Mouse (Mus musculus) erythroid progenitor cell, adult 5-6 weeks (primary cell): ENCODE measurements around the gene Frmpd2. TPM values are rescaled to one million over a fixed set of nuclear protein-coding genes. Genes with fewer than 3 reads are reported as not detected.

Experiments used
- ATAC-seq: replicated peaks from 2 replicates; pipeline ENCODE4 v1.8.0; 2016; ENCODE audit warnings: moderate number of reproducible peaks, mild to moderate bottlenecking, moderate TSS enrichment, inconsistent platforms; ENCODE audit not compliant: poor library complexity, low FRiP score, severe bottlenecking
- total RNA-seq, 2 experiments: library from RNA; stranded (forward) in 1 of 2; stranded (reverse) in 1 of 2; fragments of 150-400 nt in 1 of 2; fragments of 186-747, 209-891 nt in 1 of 2; gene quantifications; 2 replicates each; pipeline versions ENCODE4 v1.2.3 to v1.2.4; 2015 to 2017; ENCODE audit warnings: low replicate concordance in 2 of 2

The Frmpd2 gene
- total RNA-seq, 2 experiments from 2014 or later = not detected

DNA sequence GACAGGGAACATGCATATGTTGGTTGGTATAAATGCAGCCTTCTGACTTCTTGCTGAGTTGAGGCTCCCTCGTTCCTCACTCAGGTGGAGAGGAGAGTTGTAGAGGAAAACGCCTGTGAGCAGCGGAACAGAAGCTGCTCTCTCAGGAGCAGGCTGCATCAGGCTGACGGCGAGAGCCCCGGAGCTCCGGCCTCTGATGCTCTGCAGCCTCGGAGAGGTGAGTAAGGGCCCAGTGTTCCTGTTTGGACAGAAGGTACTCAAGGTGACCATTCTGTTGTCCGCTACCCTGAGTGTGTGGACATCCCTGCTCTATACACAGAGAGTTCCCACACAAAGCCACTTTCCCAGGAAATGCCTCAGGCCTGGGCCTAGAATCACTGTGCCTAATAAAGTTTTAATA, 31.8 kb downstream of the Frmpd2 start:
- no peak for ATAC-seq

- no peak for ATAC-seq
These were observed 35.2 kb downstream of the Frmpd2 start for GRCm38 (mm10) chr14:33506696-33507095.

- ATAC-seq = no peak
These were observed 37.2 kb downstream of the Frmpd2 start for GRCm38 (mm10) chr14:33508660-33509059.

DNA sequence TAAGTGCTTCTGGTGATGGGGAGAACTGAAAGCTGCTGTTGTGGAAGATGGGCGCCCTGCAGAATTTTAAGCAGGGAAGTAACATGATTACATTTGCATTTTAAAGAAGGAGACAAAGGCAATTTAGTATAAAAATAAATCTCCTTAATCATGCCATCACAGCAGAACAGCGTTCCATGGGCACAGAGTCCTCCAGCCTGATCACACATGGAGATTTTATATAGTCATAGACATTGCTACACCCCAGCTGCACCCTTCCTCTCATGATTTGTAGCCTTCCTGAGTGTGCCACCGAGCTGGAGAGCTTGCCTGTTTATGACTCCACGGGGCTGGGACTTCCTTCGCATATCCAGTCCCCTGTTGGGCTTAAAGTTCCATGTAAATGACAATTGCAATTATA, 42.4 kb downstream of the Frmpd2 start:
- no peak for ATAC-seq

GRCm38 (mm10) chr14:33514756-33515285, 43.3 kb downstream of the Frmpd2 start:
- no peak for ATAC-seq

GRCm38 (mm10) chr14:33521538-33521937, 50.0 kb downstream of the Frmpd2 start:
- no peak for ATAC-seq

DNA sequence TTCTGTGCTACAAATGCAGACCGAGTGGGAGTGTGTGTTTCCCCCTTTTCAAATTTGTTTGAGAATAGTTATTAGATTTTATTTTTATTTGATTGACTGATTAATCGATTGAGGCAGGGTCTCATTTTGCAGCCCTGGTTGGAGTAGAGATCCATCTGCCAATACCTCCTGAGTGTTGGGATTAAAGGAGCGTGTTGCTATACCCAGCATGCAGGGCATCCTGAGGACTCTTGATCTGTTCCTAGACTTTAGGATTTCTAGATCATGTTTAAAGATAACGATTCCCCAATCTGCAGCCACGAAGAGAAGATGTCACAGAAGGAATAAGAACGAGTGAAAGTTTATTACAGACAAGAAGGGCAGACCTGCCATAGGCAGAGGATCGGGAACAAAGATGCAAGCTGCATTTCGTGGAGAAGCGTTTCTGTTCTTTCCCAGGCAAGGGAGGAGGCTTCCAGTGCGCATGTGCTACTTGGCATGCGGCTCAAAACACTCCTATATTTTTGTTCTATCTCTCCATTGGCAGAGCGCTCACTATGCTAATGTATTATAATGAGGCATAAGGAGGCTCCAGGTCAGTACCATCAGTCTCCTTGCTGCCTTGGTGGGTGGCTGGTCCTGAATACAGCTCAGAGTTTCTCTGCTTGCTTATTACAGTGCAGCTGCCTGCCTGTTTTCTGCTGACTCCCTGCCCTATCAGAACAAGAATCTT, 53.9 kb downstream of the Frmpd2 start:
- ATAC-seq = no peak

DNA sequence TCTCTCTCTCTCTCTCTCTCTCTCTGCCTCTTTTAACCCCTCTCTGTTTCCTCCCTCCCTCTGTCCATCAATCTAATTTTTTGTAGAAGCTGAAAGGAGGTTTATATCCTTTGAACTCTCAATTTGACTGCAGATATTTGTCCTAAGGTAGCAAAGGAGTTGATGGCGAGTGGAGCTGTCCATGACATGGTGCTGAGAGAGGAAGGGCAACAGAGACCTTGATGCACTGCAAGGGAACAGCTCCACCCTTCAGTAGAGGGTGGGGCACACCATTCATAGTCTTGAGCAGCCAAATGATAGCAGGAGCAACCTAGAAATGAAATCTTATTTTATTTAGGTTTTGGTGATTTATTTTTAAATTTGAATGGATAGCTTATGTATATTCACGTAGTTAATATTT, 55.1 kb downstream of the Frmpd2 start:
- ATAC-seq = no peak

DNA sequence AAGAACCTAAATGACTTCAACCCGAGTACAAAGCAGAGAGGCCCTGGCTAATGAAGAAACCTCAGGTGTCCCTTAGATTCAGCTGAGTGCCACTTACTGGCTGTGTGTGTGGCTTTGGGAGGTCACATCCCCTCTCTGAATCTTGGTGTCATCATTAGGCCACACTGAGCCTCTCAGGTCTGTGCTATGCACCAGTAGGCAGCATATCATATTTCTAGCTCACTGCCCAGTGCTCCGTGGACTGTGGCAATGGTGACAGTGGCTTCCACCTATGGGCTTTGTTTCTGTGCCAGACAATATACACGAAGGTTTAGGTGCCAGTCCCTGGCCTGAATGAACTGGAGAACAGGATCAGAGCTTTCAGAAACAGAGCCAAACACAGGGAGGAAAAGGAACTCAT, 56.4 kb downstream of the Frmpd2 start:
- no peak for ATAC-seq

GRCm38 (mm10) chr14:33531331-33531912, 59.9 kb downstream of the Frmpd2 start:
- ATAC-seq = no peak

DNA sequence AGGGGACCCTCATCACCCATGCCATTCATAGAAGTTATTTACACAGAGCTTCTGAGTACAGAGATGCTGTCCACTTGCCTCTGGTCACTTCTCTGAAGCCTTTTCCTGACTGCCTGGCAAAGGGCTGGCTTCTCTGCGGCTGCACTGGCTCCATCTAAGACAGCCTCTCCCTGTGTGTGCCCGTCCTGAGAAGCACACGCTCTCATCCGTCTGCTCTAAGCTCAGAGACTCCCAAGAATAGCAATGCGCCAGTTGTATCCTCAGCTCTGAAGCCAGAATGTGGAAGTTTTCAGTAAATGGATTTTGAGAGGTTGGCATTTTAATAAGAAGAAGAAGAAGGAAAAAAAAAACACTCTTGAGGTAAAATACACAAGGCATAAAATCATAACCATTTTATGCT, 61.3 kb downstream of the Frmpd2 start:
- ATAC-seq = no peak

GRCm38 (mm10) chr14:33533516-33533915, 62.0 kb downstream of the Frmpd2 start:
- ATAC-seq = no peak

- ATAC-seq = no peak
These were observed 63.8 kb downstream of the Frmpd2 start for GRCm38 (mm10) chr14:33535317-33535716.

DNA sequence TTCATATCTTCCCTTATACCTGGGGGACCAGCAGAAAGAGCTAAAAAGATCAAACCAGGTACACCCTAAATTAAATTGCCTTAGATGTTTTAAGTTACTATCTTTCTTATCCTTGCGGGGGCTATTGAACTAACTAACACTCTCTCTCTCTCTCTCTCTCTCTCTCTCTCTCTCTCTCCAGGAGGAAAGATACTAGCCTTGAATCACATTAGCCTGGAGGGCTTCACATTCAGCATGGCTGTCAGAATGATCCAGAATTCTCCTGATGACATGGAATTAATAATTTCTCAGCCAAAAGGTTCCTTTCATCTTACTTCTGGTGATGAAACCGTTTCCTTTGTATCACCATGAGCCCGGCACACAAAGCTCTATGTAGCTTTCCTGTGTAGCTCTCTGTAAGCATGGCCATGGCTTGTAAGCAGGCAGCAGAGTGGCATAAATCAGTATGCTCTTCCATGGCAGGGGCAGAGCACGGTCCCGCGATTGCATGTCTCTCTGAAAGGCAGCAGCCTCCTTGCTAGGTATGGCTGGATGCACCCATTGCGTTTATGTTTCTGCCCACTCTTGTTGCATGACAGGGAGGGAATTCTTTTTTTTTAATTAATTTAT, 68.2 kb downstream of the Frmpd2 start:
- no peak for ATAC-seq

GRCm38 (mm10) chr14:33545565-33546143, 74.2 kb downstream of the Frmpd2 start:
- ATAC-seq = no peak

GRCm38 (mm10) chr14:33548650-33549049, 77.2 kb downstream of the Frmpd2 start:
- ATAC-seq = no peak

DNA sequence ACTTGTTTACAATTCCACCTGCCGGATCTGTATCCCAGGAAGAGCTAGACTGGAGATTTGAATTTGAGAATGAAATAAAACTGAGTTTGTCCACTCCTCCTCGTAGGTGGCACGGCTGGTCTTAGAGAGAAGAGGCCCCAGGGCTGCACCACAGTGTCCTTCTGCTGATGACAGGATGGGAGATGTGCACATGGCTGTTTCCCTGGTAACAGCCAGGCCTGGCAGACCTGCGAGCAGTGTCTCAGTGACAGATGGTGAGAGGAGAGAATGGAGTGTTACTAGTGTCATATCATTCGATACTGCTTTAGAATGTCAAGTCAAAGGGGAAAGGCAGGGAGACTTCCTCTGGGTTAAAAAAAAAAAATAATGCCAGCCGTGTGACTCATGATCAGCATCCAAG, 78.4 kb downstream of the Frmpd2 start:
- ATAC-seq = no peak

DNA sequence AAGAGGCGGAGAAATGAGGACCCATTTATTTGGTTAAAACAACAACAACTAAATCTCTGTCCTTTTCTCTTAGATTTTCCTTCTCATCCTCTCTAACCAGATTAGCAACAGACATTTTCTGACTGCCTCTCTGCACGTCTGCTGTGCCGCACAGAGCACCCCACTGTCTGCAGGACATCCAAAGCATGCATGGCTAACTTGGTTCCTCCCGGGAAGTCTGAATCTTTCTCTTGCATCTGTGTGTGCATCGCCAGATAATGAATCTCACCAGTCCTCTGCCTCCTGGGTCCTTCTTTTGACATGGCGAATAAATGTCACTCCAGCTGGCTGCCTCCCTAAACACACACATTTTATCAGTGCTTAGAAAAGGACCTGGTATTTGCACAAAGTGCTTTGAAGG, 99.2 kb downstream of the Frmpd2 start:
- ATAC-seq = no peak

DNA sequence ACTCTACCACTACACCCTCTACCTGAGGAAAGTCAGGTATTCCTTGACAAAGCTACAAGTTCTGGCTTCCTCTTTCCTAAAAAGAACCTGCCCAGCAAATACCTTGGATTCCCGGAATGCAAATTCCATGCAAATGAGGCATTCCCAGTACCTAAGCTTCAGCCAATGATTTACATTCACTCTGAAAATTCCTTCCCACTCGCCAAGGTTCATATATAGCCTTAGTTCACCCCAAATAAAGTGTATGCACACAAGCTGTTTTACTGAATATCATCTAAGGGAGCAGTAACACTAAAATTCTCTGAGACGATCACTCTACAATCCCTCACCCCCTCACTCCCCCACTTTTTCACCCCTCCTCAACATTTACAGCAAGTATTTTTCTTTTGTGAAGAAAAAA, 102.1 kb downstream of the Frmpd2 start:
- ATAC-seq = no peak

GRCm38 (mm10) chr14:33579771-33580484, 108.4 kb downstream of the Frmpd2 start:
- ATAC-seq = no peak
